Mouse (Mus musculus) spleen, postnatal 0 days (tissue): ENCODE results near the gene Tmem72. TPM values are rescaled to one million over a fixed set of nuclear protein-coding genes. Genes with fewer than 3 reads are reported as not detected.

Experiments used
- polyA plus RNA-seq: library from polyadenylated mRNA; unstranded; fragments of >200 nt; fragmentation: Nextera tagmentation; extraction: Ambion mirVana; gene quantifications from 2 replicates; pipeline ENCODE4 v1.2.1, GENCODE M21; 2015

Gene Tmem72
- polyA plus RNA-seq: 0.02 and 0.04 TPM in 2 replicates

GRCm38 (mm10) chr6:116716666-116717065 lies at the start of gene Tmem72:
Gene Tmem72, minus strand, starts transcription at chr6:116716913.

GRCm38 (mm10) chr6:116673471-116674282 lies 43.0 kb downstream of the Tmem72 start, which contains the start of gene Rassf4:
Gene Rassf4, minus strand, starts transcription at chr6:116673952.

GRCm38 (mm10) chr6:116650406-116650805 lies 66.3 kb downstream of the Tmem72 start, which contains the start of gene Depp1:
Gene Depp1, plus strand, starts transcription at chr6:116650609.

Other genes with a start within 250 kb of the Tmem72 start
- not detected in 2 replicates for gene Olfr211, start 227.8 kb downstream of the Tmem72 start, polyA plus RNA-seq
- not detected in 2 replicates for gene Olfr212, start 210.4 kb downstream of the Tmem72 start, polyA plus RNA-seq
- not detected in 2 replicates for gene Olfr213, start 178.5 kb downstream of the Tmem72 start, polyA plus RNA-seq
- gene Gm5580, start 165.8 kb downstream of the Tmem72 start, polyA plus RNA-seq: 0.44 and 0.46 TPM in 2 replicates
- not detected in 2 replicates for gene Olfr214, start 162.7 kb downstream of the Tmem72 start, polyA plus RNA-seq
- gene Olfr215, start 132.7 kb downstream of the Tmem72 start, polyA plus RNA-seq: not detected in 2 replicates
- gene Zfp422, start 87.9 kb downstream of the Tmem72 start, polyA plus RNA-seq: 26.8 and 37.4 TPM in 2 replicates
- gene Depp1, start 66.3 kb downstream of the Tmem72 start, polyA plus RNA-seq: 6.7 and 7.2 TPM in 2 replicates
- gene Rassf4, start 43.0 kb downstream of the Tmem72 start, polyA plus RNA-seq: 9.6 and 12.2 TPM in 2 replicates